Mouse (Mus musculus): ENCODE results near the gene Gm11239. TPM values are rescaled to one million over a fixed set of nuclear protein-coding genes. Genes with fewer than 3 reads are reported as not detected.
A peak's percentile ranks its signal among the peaks of the same experiment; 100 is the strongest.
"Not testable (repeated sequence)": the region's sequence is repeated elsewhere in the genome, so short reads cannot be mapped to it uniquely, and the experiment has no call there.

The Gm11239 gene
- total RNA-seq (2021) (not detected), polyA plus RNA-seq (2012; rRNA removed) (not detected in 2 replicates)
- long read RNA-seq = 0 reads

DNA sequence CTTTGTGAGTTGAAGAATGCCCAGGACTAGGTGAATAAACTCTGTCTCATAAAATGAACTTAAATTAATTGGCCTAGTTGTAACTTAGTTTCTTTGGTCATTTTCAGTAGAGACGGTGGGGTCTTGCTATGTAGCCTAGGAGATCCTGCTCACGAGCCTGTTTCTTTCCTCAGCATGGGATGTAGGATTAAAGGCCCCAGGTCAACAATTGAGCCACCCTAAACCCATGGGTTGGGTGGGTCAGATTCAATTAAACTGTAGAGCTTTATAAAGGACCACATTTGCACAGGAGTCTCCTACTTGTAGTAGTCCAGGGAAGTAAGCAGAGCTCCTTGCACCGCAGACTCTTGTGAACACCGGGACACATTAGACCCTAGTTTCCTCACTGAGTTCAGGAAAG is at the start of gene Gm11239:
Gene Gm11239 (plus strand): TSS at position 301 of the 400 bp plus-strand sequence.
- H3K27ac ChIP-seq; intact Hi-C loops (cut with DNase I); H3K9ac ChIP-seq (ENCODE audit: low read depth, low read length); DNase-seq; H3K36me3 ChIP-seq (ENCODE audit: control insufficient read depth, insufficient read depth, low read length); H3K4me1 ChIP-seq (ENCODE audit: control insufficient read depth, insufficient read depth, low read length); H3K27me3 ChIP-seq (ENCODE audit: control insufficient read depth, insufficient read depth, low read length); H3K79me2 ChIP-seq (replicated peaks; ENCODE audit: control insufficient read depth, insufficient read depth, low read length); H3K4me3 ChIP-seq: not testable (repeated sequence)
- WGBS = no CpG with 5 or more reads among the region's 4 CpGs

DNA sequence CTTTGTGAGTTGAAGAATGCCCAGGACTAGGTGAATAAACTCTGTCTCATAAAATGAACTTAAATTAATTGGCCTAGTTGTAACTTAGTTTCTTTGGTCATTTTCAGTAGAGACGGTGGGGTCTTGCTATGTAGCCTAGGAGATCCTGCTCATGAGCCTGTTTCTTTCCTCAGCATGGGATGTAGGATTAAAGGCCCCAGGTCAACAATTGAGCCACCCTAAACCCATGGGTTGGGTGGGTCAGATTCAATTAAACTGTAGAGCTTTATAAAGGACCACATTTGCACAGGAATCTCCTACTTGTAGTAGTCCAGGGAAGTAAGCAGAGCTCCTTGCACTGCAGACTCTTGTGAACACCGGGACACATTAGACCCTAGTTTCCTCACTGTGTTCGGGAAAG is 45.5 kb upstream of the Gm11239 start, which contains the start of gene Gm11237:
Gene Gm11237 (plus strand): TSS at position 301 of the 400 bp plus-strand sequence.
- H3K79me2 ChIP-seq (replicated peaks; ENCODE audit: control insufficient read depth, insufficient read depth, low read length); H3K4me3 ChIP-seq; H3K9ac ChIP-seq (ENCODE audit: low read depth, low read length); H3K27me3 ChIP-seq (ENCODE audit: control insufficient read depth, insufficient read depth, low read length); DNase-seq; intact Hi-C loops (cut with DNase I); H3K4me1 ChIP-seq (ENCODE audit: control insufficient read depth, insufficient read depth, low read length); H3K36me3 ChIP-seq (ENCODE audit: control insufficient read depth, insufficient read depth, low read length); H3K27ac ChIP-seq: not testable (repeated sequence)
- WGBS = no CpG with 5 or more reads among the region's 3 CpGs

DNA sequence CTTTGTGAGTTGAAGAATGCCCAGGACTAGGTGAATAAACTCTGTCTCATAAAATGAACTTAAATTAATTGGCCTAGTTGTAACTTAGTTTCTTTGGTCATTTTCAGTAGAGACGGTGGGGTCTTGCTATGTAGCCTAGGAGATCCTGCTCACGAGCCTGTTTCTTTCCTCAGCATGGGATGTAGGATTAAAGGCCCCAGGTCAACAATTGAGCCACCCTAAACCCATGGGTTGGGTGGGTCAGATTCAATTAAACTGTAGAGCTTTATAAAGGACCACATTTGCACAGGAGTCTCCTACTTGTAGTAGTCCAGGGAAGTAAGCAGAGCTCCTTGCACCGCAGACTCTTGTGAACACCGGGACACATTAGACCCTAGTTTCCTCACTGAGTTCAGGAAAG is 30.3 kb upstream of the Gm11239 start, which contains the start of gene Gm11236:
Gene Gm11236 (plus strand): TSS at position 301 of the 400 bp plus-strand sequence.
- WGBS = no CpG with 5 or more reads among the region's 4 CpGs
- H3K9ac ChIP-seq (ENCODE audit: low read depth, low read length); H3K27ac ChIP-seq; DNase-seq; H3K36me3 ChIP-seq (ENCODE audit: control insufficient read depth, insufficient read depth, low read length); H3K27me3 ChIP-seq (ENCODE audit: control insufficient read depth, insufficient read depth, low read length); H3K4me3 ChIP-seq; H3K79me2 ChIP-seq (replicated peaks; ENCODE audit: control insufficient read depth, insufficient read depth, low read length); H3K4me1 ChIP-seq (ENCODE audit: control insufficient read depth, insufficient read depth, low read length); intact Hi-C loops (cut with DNase I): not testable (repeated sequence)

DNA sequence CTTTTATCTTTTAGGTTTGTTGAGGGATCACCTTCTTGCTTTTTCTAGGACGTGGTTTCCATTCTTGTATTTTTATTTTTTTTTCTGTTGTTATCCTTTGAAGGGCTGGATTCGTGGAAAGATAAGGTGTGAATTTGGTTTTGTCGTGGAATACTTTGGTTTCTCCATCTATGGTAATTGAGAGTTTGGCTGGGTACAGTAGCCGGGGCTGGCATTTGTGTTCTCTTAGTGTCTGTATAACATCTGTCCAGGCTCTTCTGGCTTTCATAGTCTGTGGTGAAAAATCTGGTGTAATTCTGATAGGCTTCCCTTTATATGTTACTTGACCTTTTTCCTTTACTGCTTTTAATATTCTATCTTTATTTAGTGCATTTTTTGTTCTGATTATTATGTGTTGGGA is 6.3 kb upstream of the Gm11239 start:
- peak in 1 of 2 experiments; percentile 12 for DNase-seq
- H3K36me3 ChIP-seq (ENCODE audit: control insufficient read depth, insufficient read depth, low read length); H3K4me1 ChIP-seq (ENCODE audit: control insufficient read depth, insufficient read depth, low read length); H3K27me3 ChIP-seq (ENCODE audit: control insufficient read depth, insufficient read depth, low read length); intact Hi-C loops (cut with DNase I); H3K79me2 ChIP-seq (replicated peaks; ENCODE audit: control insufficient read depth, insufficient read depth, low read length); H3K9ac ChIP-seq (ENCODE audit: low read depth, low read length); H3K27ac ChIP-seq; H3K4me3 ChIP-seq: not testable (repeated sequence)
- WGBS = 69% methylated on average over 4 of the region's 4 CpGs

DNA sequence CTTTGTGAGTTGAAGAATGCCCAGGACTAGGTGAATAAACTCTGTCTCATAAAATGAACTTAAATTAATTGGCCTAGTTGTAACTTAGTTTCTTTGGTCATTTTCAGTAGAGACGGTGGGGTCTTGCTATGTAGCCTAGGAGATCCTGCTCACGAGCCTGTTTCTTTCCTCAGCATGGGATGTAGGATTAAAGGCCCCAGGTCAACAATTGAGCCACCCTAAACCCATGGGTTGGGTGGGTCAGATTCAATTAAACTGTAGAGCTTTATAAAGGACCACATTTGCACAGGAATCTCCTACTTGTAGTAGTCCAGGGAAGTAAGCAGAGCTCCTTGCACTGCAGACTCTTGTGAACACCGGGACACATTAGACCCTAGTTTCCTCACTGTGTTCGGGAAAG is 15.1 kb downstream of the Gm11239 start, which contains the start of gene Gm428:
Gene Gm428 (plus strand): TSS at position 301 of the 400 bp plus-strand sequence.
- WGBS = 76% methylated on average over 2 of the region's 4 CpGs
- DNase-seq; H3K4me1 ChIP-seq (ENCODE audit: control insufficient read depth, insufficient read depth, low read length); H3K79me2 ChIP-seq (replicated peaks; ENCODE audit: control insufficient read depth, insufficient read depth, low read length); H3K36me3 ChIP-seq (ENCODE audit: control insufficient read depth, insufficient read depth, low read length); H3K27me3 ChIP-seq (ENCODE audit: control insufficient read depth, insufficient read depth, low read length); intact Hi-C loops (cut with DNase I); H3K9ac ChIP-seq (ENCODE audit: low read depth, low read length); H3K4me3 ChIP-seq; H3K27ac ChIP-seq: not testable (repeated sequence)

DNA sequence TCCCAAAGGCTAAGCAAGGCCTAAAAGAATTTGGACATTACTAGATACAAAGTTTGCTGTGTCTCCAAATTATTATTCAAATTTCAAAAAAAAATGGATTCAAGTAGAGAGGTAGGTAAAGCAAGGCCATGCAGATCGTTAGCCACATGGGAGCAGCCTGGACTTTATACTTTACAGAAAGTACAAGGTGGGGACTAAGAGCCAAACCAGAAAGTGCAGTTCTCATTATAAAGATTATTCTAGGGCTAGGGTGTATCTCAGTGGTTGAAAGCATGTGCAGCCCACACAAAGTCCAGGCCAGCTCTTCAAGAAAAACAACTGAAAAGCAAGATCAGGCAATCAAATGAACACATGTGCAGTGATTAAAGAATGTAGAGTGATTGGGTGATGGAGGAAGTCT is 50.6 kb downstream of the Gm11239 start:
- intact Hi-C loops (cut with DNase I) = no loop called here
- Histone ChIP-seq H3K79me2 (replicated peaks; ENCODE audit: control insufficient read depth, insufficient read depth, low read length) (no peaks in the 10 kb centered on the region), H3K36me3 (ENCODE audit: control insufficient read depth, insufficient read depth, low read length) (no peaks in the 10 kb centered on the region), H3K4me1 (ENCODE audit: control insufficient read depth, insufficient read depth, low read length) (no peaks in the 10 kb centered on the region), H3K9ac (ENCODE audit: low read depth, low read length) (no peak overlapping the region), H3K4me3 (no peak overlapping the region), H3K27ac (no peak overlapping the region), H3K27me3 (ENCODE audit: control insufficient read depth, insufficient read depth, low read length) (no peaks in the 10 kb centered on the region)
- DNase-seq = no peak
- no peak for TF ChIP-seq POLR2A (IDR thresholded peaks at IDR 0.05; ENCODE audit: insufficient read depth, low read depth, low read length)
- TF ChIP-seq CTCF (IDR thresholded peaks at IDR 0.05) = no peak
- TF ChIP-seq EP300 (IDR thresholded peaks at IDR 0.05; ENCODE audit: insufficient read depth, low read depth, low read length) = no peak
- 74% methylated on average over 1 of the region's 1 CpGs for WGBS

DNA sequence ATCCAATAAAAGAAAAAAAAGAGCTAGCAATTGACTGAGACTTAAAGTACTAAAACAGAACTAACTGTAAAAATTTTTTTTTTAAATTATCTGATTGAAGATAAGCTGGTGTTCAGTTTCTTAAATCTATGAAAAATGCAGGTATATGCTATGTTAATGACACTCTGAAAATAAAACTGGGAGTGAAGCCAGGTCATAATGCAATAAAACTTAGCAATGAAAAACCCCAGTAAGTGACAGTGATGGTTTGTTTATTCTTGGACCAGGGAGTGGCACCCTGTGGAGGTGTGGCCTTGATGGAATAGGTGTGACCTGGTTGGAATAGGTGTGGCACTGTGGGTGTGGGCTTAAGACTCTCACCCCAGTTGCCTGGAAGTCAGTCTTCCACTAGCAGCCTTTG is 51.7 kb downstream of the Gm11239 start:
- intact Hi-C loops (cut with DNase I) = no loop called here

More for the DNA sequence above, 51.7 kb downstream of the Gm11239 start:
- Histone ChIP-seq H3K27me3 (ENCODE audit: control insufficient read depth, insufficient read depth, low read length) (no peaks in the 10 kb centered on the region), H3K36me3 (ENCODE audit: control insufficient read depth, insufficient read depth, low read length) (no peaks in the 10 kb centered on the region), H3K4me3 (no peak overlapping the region), H3K79me2 (replicated peaks; ENCODE audit: control insufficient read depth, insufficient read depth, low read length) (no peaks in the 10 kb centered on the region), H3K27ac (no peak overlapping the region), H3K4me1 (ENCODE audit: control insufficient read depth, insufficient read depth, low read length) (no peaks in the 10 kb centered on the region), H3K9ac (ENCODE audit: low read depth, low read length) (no peak overlapping the region)
- TF ChIP-seq POLR2A (IDR thresholded peaks at IDR 0.05; ENCODE audit: insufficient read depth, low read depth, low read length) = no peak
- TF ChIP-seq EP300 (IDR thresholded peaks at IDR 0.05; ENCODE audit: insufficient read depth, low read depth, low read length) = no peak
- TF ChIP-seq CTCF (IDR thresholded peaks at IDR 0.05) = no peak
- no peak for DNase-seq

Other genes starting within 250 kb of the Gm11239 start
- not detected for gene Gm11238, start 60.5 kb upstream of the Gm11239 start, total RNA-seq (2021)
- gene Gm11238, start 60.5 kb upstream of the Gm11239 start, polyA plus RNA-seq (2012; rRNA removed) = not detected in 2 replicates
- gene Gm11237, start 45.4 kb upstream of the Gm11239 start, total RNA-seq (2021) = not detected
- gene Gm11237, start 45.4 kb upstream of the Gm11239 start, polyA plus RNA-seq (2012; rRNA removed) = 0.18 TPM in 1 of 2 replicates, not detected in the other
- gene Gm11236, start 30.2 kb upstream of the Gm11239 start, total RNA-seq (2021) = not detected
- 0.18 TPM in 1 of 2 replicates, not detected in the other for gene Gm11236, start 30.2 kb upstream of the Gm11239 start, polyA plus RNA-seq (2012; rRNA removed)
- not detected for gene Gm428, start 15.2 kb downstream of the Gm11239 start, total RNA-seq (2021)
- not detected in 2 replicates for gene Gm428, start 15.2 kb downstream of the Gm11239 start, polyA plus RNA-seq (2012; rRNA removed)
- gene Rasef, start 122.6 kb downstream of the Gm11239 start, total RNA-seq (2021) = under 1 TPM; 0.60 to 0.77 TPM
- 0.32 and 0.51 TPM in 2 replicates for gene Rasef, start 122.6 kb downstream of the Gm11239 start, polyA plus RNA-seq (2012; rRNA removed)
- gene Gm11758, start 207.9 kb downstream of the Gm11239 start, total RNA-seq (2021) = not detected
- gene Gm11758, start 207.9 kb downstream of the Gm11239 start, polyA plus RNA-seq (2012; rRNA removed) = not detected in 2 replicates
- gene Gm11757, start 222.8 kb downstream of the Gm11239 start, total RNA-seq (2021) = not detected
- not detected in 2 replicates for gene Gm11757, start 222.8 kb downstream of the Gm11239 start, polyA plus RNA-seq (2012; rRNA removed)
- not detected for gene Gm13871, start 237.6 kb downstream of the Gm11239 start, total RNA-seq (2021)
- not detected in 2 replicates for gene Gm13871, start 237.6 kb downstream of the Gm11239 start, polyA plus RNA-seq (2012; rRNA removed)

Data from heart, adult 2 months (tissue).